9 mouse cellular contexts compared by ENCODE assay signal in genomic region chr6:129229774-129230578, GRCm38 (mm10). TPM values are rescaled to one million over a fixed set of nuclear protein-coding genes. Genes with fewer than 3 reads are reported as not detected.
A peak's percentile ranks its signal among the peaks of the same experiment; 100 is the strongest.
DNase-seq lines count a peak whose midpoint lies in the region; ATAC-seq and TF ChIP-seq lines count a peak whose summit lies in the region.
"Had no signal": no experiment of that assay in that cellular context is flagged by ENCODE, and none has a peak within 500 bp of the region (broad histone marks: within the 10 kb centered on the region; RNA-seq: fewer than 3 reads in every experiment).

No protein-coding gene starts in this region.

- H3K9me3 ChIP-seq in hindbrain, embryonic 14.5 days (ENCODE audit: control insufficient read depth, low read length) = no peaks in the 10 kb centered on the region
- H3K9me3 ChIP-seq in hindbrain, embryonic 10.5 days = no peaks in the 10 kb centered on the region
- H3K9me3 ChIP-seq in kidney, postnatal 0 days (replicated peaks; ENCODE audit: low read length) = no peaks in the 10 kb centered on the region
- H3K9me3 ChIP-seq in midbrain, postnatal 0 days (ENCODE audit: low read length) = no peaks in the 10 kb centered on the region

- no peaks in the 10 kb centered on the region for H3K27me3 ChIP-seq in hindbrain, embryonic 14.5 days (ENCODE audit: control insufficient read depth, insufficient read depth, low read length)
- H3K27me3 ChIP-seq in hindbrain, embryonic 10.5 days (ENCODE audit: insufficient read depth, poor library complexity, severe bottlenecking) = no peaks in the 10 kb centered on the region
- H3K27me3 ChIP-seq in heart, adult 2 months (ENCODE audit: control insufficient read depth, insufficient read depth, low read length) = no peaks in the 10 kb centered on the region
- no peaks in the 10 kb centered on the region for H3K27me3 ChIP-seq in kidney, postnatal 0 days (ENCODE audit: insufficient read depth, low read length)
- no peaks in the 10 kb centered on the region for H3K27me3 ChIP-seq in midbrain, postnatal 0 days (ENCODE audit: insufficient read depth, low read length)

- TF ChIP-seq POLR2A in heart, adult 2 months (IDR thresholded peaks at IDR 0.05; ENCODE audit: insufficient read depth, low read depth, low read length) = peak; percentile 47; the same call in 1 of the 2 replicates

- no peaks in the 10 kb centered on the region; the same call in 1 of the 2 replicates for H3K79me2 ChIP-seq in heart, adult 2 months (replicated peaks; ENCODE audit: control insufficient read depth, insufficient read depth, low read length)

- intact Hi-C loops in heart, adult 2 months (cut with DNase I) = loop anchor here (2.0 kb wide), 1 partner anchor 13 kb away; no protein-coding TSS in a partner anchor

- no peak for TF ChIP-seq CTCF in heart, adult 2 months (IDR thresholded peaks at IDR 0.05)
- no peak for TF ChIP-seq CTCF in kidney, postnatal 0 days (IDR thresholded peaks at IDR 0.05; ENCODE audit: low read depth)
- no peak for TF ChIP-seq CTCF in midbrain, postnatal 0 days (IDR thresholded peaks at IDR 0.05)

- H3K9ac ChIP-seq in hindbrain, embryonic 14.5 days = no peak overlapping the region
- peak overlapping the region; percentile 38 for H3K9ac ChIP-seq in heart, adult 2 months (ENCODE audit: low read depth, low read length)
- no peak overlapping the region for H3K9ac ChIP-seq in kidney, postnatal 0 days (ENCODE audit: low read depth, low read length)
- no peak overlapping the region for H3K9ac ChIP-seq in midbrain, postnatal 0 days (replicated peaks; ENCODE audit: low read length, poor library complexity, severe bottlenecking)

- WGBS in hindbrain, embryonic 14.5 days = 71% methylated on average over 3 of the region's 3 CpGs
- 79% methylated on average over 3 of the region's 3 CpGs for WGBS in hindbrain, embryonic 10.5 days
- WGBS in heart, adult 2 months = 6% methylated on average over 3 of the region's 3 CpGs
- WGBS in kidney, postnatal 0 days = 42% methylated on average over 3 of the region's 3 CpGs
- 68% methylated on average over 3 of the region's 3 CpGs for WGBS in midbrain, postnatal 0 days

- H3K36me3 ChIP-seq in hindbrain, embryonic 14.5 days (replicated peaks; ENCODE audit: control insufficient read depth, insufficient read depth) = no peaks in the 10 kb centered on the region
- no peaks in the 10 kb centered on the region for H3K36me3 ChIP-seq in hindbrain, embryonic 10.5 days
- H3K36me3 ChIP-seq in heart, adult 2 months (ENCODE audit: control insufficient read depth, insufficient read depth, low read length) = peaks cover 43% of the 10 kb centered on the region
- H3K36me3 ChIP-seq in kidney, postnatal 0 days (ENCODE audit: insufficient read depth, low read length) = no peaks in the 10 kb centered on the region
- no peaks in the 10 kb centered on the region for H3K36me3 ChIP-seq in midbrain, postnatal 0 days (ENCODE audit: insufficient read depth, low read length)
- H3K36me3 ChIP-seq: G1E had no signal

- no peak overlapping the region for H3K4me2 ChIP-seq in hindbrain, embryonic 14.5 days (replicated peaks)
- H3K4me2 ChIP-seq in kidney, postnatal 0 days (ENCODE audit: low read length) = no peak overlapping the region
- no peak overlapping the region for H3K4me2 ChIP-seq in midbrain, postnatal 0 days (ENCODE audit: low read depth, low read length, poor library complexity, severe bottlenecking)

- H3K27ac ChIP-seq in hindbrain, embryonic 14.5 days = peak overlapping the region; percentile 36; the same call in 1 of the 2 replicates
- H3K27ac ChIP-seq in hindbrain, embryonic 10.5 days = no peak overlapping the region
- peak overlapping the region; percentile 90 for H3K27ac ChIP-seq in heart, adult 2 months
- H3K27ac ChIP-seq in kidney, postnatal 0 days = peak overlapping the region; percentile 93
- H3K27ac ChIP-seq in midbrain, postnatal 0 days (ENCODE audit: low read depth, low read length) = peak overlapping the region; percentile 27; the same call in 1 of the 2 replicates

- TF ChIP-seq EP300 in heart, adult 2 months (IDR thresholded peaks at IDR 0.05; ENCODE audit: insufficient read depth, low read depth, low read length) = 0 out of 2 replicates have a peak, but pooled peaks have one; percentile 17

- ATAC-seq in hindbrain, embryonic 14.5 days (ENCODE audit: low FRiP score) = 0 out of 2 replicates have a peak, but pooled peaks have one; percentile 55
- peak; percentile 72 for ATAC-seq in kidney, postnatal 0 days (replicated peaks; ENCODE audit: low FRiP score, low read depth)
- no peak for ATAC-seq in midbrain, postnatal 0 days (ENCODE audit: low FRiP score)
- ATAC-seq in monocyte, adult 5-6 weeks (replicated peaks; ENCODE audit: insufficient number of reproducible peaks, low FRiP score, low TSS enrichment, poor library complexity, severe bottlenecking) = no peak

- DNase-seq in hindbrain, embryonic 14.5 days (ENCODE audit: low spot score) = peak; percentile 49
- DNase-seq in hindbrain, embryonic 10.5 days (ENCODE audit: low spot score) = no peak
- peak; percentile 52 for DNase-seq in adrenal gland, adult 8-10 months
- DNase-seq in heart, adult 2 months = peak; percentile 69 to 85
- peak; percentile 93 for DNase-seq in kidney, postnatal 0 days (ENCODE audit: low spot score)
- peak; percentile 70 for DNase-seq in midbrain, postnatal 0 days (ENCODE audit: low spot score)
- DNase-seq in frontal cortex, adult 2 months (ENCODE audit: extremely low spot score in 1 of 2, low spot score in 1 of 2) = no peak

- H3K4me3 ChIP-seq in hindbrain, embryonic 14.5 days (replicated peaks; ENCODE audit: low read length) = no peak overlapping the region
- no peak overlapping the region for H3K4me3 ChIP-seq in hindbrain, embryonic 10.5 days
- no peak overlapping the region for H3K4me3 ChIP-seq in heart, adult 2 months
- no peak overlapping the region for H3K4me3 ChIP-seq in kidney, postnatal 0 days (replicated peaks; ENCODE audit: low read depth, low read length)
- no peak overlapping the region for H3K4me3 ChIP-seq in midbrain, postnatal 0 days (ENCODE audit: low read depth, low read length)

- no peaks in the 10 kb centered on the region for H3K4me1 ChIP-seq in hindbrain, embryonic 14.5 days (replicated peaks; ENCODE audit: control insufficient read depth, insufficient read depth, low read length)
- H3K4me1 ChIP-seq in hindbrain, embryonic 10.5 days (replicated peaks) = no peaks in the 10 kb centered on the region
- H3K4me1 ChIP-seq in heart, adult 2 months (ENCODE audit: control insufficient read depth, insufficient read depth, low read length) = peaks cover 34% of the 10 kb centered on the region
- H3K4me1 ChIP-seq in kidney, postnatal 0 days (replicated peaks; ENCODE audit: insufficient read depth, low read length) = 0 out of 2 replicates have a peak, but pooled peaks cover 3% of the 10 kb centered on the region
- no peaks in the 10 kb centered on the region for H3K4me1 ChIP-seq in midbrain, postnatal 0 days (ENCODE audit: insufficient read depth, low read length)

RNA-seq across cellular contexts. Expression of gene Cd69, which starts 45.3 kb away (rescaled TPM):
- not detected in 2 replicates for polyA plus RNA-seq in hindbrain, embryonic 14.5 days (2014; fragmentation: Nextera tagmentation; extraction: Ambion mirVana)
- 0.19 TPM in 1 of 2 replicates, not detected in the other for polyA plus RNA-seq in hindbrain, embryonic 10.5 days (2016; fragmentation: Nextera tagmentation; extraction: Ambion mirVana)
- total RNA-seq in adrenal gland, adult 8-10 months (2022) = under 1 TPM in 3 of 4 experiments, not detected in 1; 0.21 to 0.38 (median 0.27) TPM
- total RNA-seq in heart, adult 2 months (2021) = under 1 TPM; 0.26 to 0.48 TPM
- 0.20 and 0.49 TPM in 2 replicates for polyA plus RNA-seq in heart, adult 2 months (2012; rRNA removed)
- not detected in 2 replicates for polyA plus RNA-seq in kidney, postnatal 0 days (2015; fragmentation: Nextera tagmentation; extraction: Ambion mirVana)
- total RNA-seq in midbrain, postnatal 0 days (2014; rRNA removed) = not detected in 2 replicates
- not detected in 2 replicates for polyA plus RNA-seq in midbrain, postnatal 0 days (2015; fragmentation: Nextera tagmentation; extraction: Ambion mirVana)
- 122 to 324 TPM (median 301 TPM) in 3 replicates for total RNA-seq in monocyte, adult 5-6 weeks (2017)
- polyA plus RNA-seq in frontal cortex, adult 2 months (2012; rRNA removed) = 0.20 TPM in 1 of 2 replicates, not detected in the other
- total RNA-seq: G1E had no signal
- polyA plus RNA-seq: G1E had no signal

RNA-seq across cellular contexts. Expression of gene Clec2d, which starts 49.6 kb away (rescaled TPM):
- polyA plus RNA-seq in hindbrain, embryonic 14.5 days (2014; fragmentation: Nextera tagmentation; extraction: Ambion mirVana) = 0.17 and 0.37 TPM in 2 replicates
- not detected in 2 replicates for polyA plus RNA-seq in hindbrain, embryonic 10.5 days (2016; fragmentation: Nextera tagmentation; extraction: Ambion mirVana)
- 10 to 100 TPM; 38.2 to 55.3 (median 41.8) TPM for total RNA-seq in adrenal gland, adult 8-10 months (2022)
- 10 to 100 TPM; 28.7 to 40.7 TPM for total RNA-seq in heart, adult 2 months (2021)
- 32.4 and 47.0 TPM in 2 replicates for polyA plus RNA-seq in heart, adult 2 months (2012; rRNA removed)
- 1.0 and 1.4 TPM in 2 replicates for polyA plus RNA-seq in kidney, postnatal 0 days (2015; fragmentation: Nextera tagmentation; extraction: Ambion mirVana)
- 11.0 and 12.9 TPM in 2 replicates for total RNA-seq in midbrain, postnatal 0 days (2014; rRNA removed)
- polyA plus RNA-seq in midbrain, postnatal 0 days (2015; fragmentation: Nextera tagmentation; extraction: Ambion mirVana) = 0.13 TPM in 1 of 2 replicates, not detected in the other
- total RNA-seq in monocyte, adult 5-6 weeks (2017) = 222 to 328 TPM (median 282 TPM) in 3 replicates
- 14.0 and 20.5 TPM in 2 replicates for polyA plus RNA-seq in frontal cortex, adult 2 months (2012; rRNA removed)
- total RNA-seq: G1E had no signal
- polyA plus RNA-seq: G1E had no signal

Comparison
In these comparisons a context has a peak if more than half of its experiments do, and no peak if none do; other contexts are left out.
1. DNase-seq: peak in hindbrain, embryonic 14.5 days (single experiment), adrenal gland, adult 8-10 months (single experiment), heart, adult 2 months (2 of 2), kidney, postnatal 0 days (single experiment) and midbrain, postnatal 0 days (single experiment); none in hindbrain, embryonic 10.5 days (single experiment) and frontal cortex, adult 2 months (0 of 2).
2. ATAC-seq: peak in hindbrain, embryonic 14.5 days (single experiment) and kidney, postnatal 0 days (single experiment); none in midbrain, postnatal 0 days (single experiment) and monocyte, adult 5-6 weeks (single experiment).